Mouse (Mus musculus) cerebellum, postnatal 14 days (tissue): ENCODE data around the gene Gnai2.
A peak's percentile ranks its signal among the peaks of the same experiment; 100 is the strongest.

Experiments
- DNase-seq, 2 experiments: peaks; one replicate each; pipeline ENCODE4 v3.0.0; 2021; ENCODE audit warnings: mixed read lengths in 2 of 2

Gnai2 gene

GRCm38 (mm10) chr9:107629901-107630425 is 5.2 kb downstream of the Gnai2 start:
- DNase-seq, result peak in 1 of 2 experiments; percentile 23

- DNase-seq, result no peak
Observed at GRCm38 (mm10) chr9:107629411-107629730, 5.8 kb downstream of the Gnai2 start.

GRCm38 (mm10) chr9:107628721-107629410 is 6.3 kb downstream of the Gnai2 start:
- DNase-seq, result peak in 1 of 2 experiments; percentile 28

- DNase-seq, result peak in 1 of 2 experiments; percentile 34
Observed at GRCm38 (mm10) chr9:107627387-107628255, 7.5 kb downstream of the Gnai2 start.

GRCm38 (mm10) chr9:107626844-107627277 is 8.3 kb downstream of the Gnai2 start:
- DNase-seq, result peak; percentile 81 to 92

- DNase-seq, result peak; percentile 33 to 40
Observed at GRCm38 (mm10) chr9:107626158-107626843, 8.9 kb downstream of the Gnai2 start.

- DNase-seq, result peak in 1 of 2 experiments; percentile 48
Observed at GRCm38 (mm10) chr9:107625351-107626128, 9.6 kb downstream of the Gnai2 start.

GRCm38 (mm10) chr9:107624951-107625350 is 10.2 kb downstream of the Gnai2 start:
- peak in 1 of 2 experiments; percentile 1 for DNase-seq

- DNase-seq, result no peak
Observed at GRCm38 (mm10) chr9:107624539-107624938, 10.6 kb downstream of the Gnai2 start.

- peak in 1 of 2 experiments; percentile 52 for DNase-seq
Observed at GRCm38 (mm10) chr9:107620954-107621353, 14.2 kb downstream of the Gnai2 start.

- peak in 1 of 2 experiments; percentile 26 for DNase-seq
Observed at GRCm38 (mm10) chr9:107619546-107619879, 15.7 kb downstream of the Gnai2 start.

GRCm38 (mm10) chr9:107618778-107619545 is 16.2 kb downstream of the Gnai2 start:
- peak in 1 of 2 experiments; percentile 38 for DNase-seq

- DNase-seq, result peak in 1 of 2 experiments; percentile 2
Observed at GRCm38 (mm10) chr9:107618098-107618497, 17.1 kb downstream of the Gnai2 start.

GRCm38 (mm10) chr9:107617461-107617860 is 17.7 kb downstream of the Gnai2 start:
- no peak for DNase-seq

- peak in 1 of 2 experiments; percentile 21 for DNase-seq
Observed at GRCm38 (mm10) chr9:107615035-107615434, 20.1 kb downstream of the Gnai2 start.

GRCm38 (mm10) chr9:107612945-107613569 is 22.1 kb downstream of the Gnai2 start:
- peak in 1 of 2 experiments; percentile 55 for DNase-seq

GRCm38 (mm10) chr9:107612191-107612944 is 22.8 kb downstream of the Gnai2 start:
- peak; percentile 100 for DNase-seq

- DNase-seq, result no peak
Observed at GRCm38 (mm10) chr9:107611456-107612190, 23.5 kb downstream of the Gnai2 start.

GRCm38 (mm10) chr9:107609433-107609830 is 25.7 kb downstream of the Gnai2 start:
- DNase-seq, result no peak
